Mouse (Mus musculus) embryo, embryonic 11.5 days (tissue): ENCODE measurements around the gene Dna2.

ENCODE experiments used
- DNase-seq: peaks from one replicate; pipeline ENCODE4 v3.0.0-alpha.2; 2012; ENCODE audit warnings: low read depth, low spot score

Gene Dna2

DNA sequence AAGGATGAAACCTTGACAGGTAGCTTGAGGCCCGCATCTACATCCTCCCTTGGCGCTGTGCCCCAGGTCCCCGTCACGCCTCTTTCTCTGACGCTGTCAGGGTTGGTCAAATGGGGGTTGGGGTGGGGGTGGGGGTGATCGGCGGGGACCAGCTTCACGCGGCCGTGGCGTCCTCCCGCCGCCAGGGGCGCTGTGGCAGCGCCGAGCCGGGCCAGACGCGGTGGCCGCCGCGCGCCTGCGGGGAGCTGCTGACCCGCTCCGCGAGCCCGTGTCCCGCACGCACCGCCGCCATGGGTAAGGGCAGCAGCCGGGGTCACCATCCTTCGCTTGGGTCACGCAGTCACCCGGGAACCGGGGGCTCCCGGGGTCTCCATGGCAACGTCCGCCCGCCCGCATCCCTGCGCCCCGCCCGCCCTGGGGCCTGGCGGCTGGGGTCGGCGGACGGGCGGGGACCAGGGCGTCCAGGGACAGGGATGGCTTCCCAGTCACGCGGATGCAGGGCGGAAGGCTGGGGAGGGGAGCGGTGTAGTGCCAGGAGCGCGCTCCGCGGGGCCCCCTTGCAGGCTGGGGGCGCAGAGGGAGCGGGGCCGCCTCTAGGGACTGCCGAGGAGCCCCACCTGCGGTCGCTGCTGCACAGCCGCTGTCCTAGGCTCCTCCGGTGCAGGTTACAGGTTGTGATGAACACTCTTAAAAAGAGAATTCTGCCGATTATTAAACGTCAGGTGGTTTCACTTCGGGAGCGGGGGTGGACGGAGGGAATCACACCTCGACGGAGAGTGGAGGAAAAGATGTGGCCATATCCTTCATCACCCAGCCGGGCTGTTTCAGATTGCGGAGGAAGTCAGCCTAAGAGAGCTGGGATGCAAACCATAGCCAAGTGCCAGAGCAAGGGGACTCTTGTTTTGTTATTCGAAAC, 33.5 kb downstream of the Dna2 start, which contains the start of gene Rufy2:
TSS of gene Rufy2 (plus strand) at position 185 of the 916 bp plus-strand sequence.
- peak; percentile 75 for DNase-seq

GRCm38 (mm10) chr10:62984072-62984471, 37.2 kb downstream of the Dna2 start:
- no peak for DNase-seq

- DNase-seq: no peak
These were observed 37.7 kb downstream of the Dna2 start for GRCm38 (mm10) chr10:62984495-62984894.

DNA sequence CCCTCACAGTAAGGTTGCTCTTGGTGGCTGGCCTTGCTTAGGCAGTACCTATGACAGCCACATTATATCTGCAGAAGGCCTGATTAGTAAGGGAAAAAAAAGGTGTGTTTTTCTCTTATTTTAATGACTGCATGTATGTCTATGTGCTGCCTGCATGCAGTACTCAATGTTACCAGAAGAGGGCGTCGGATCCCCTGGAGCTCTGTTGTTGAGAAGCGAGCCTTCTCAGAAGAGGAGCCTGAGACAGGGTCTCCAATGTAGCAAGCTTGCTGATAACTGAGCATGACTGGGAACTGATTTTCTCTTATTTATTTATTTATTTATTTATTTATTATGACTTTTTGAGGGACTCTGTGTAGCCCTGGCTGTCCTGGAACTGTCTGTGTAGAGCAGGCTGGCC, 40.5 kb downstream of the Dna2 start:
- peak; percentile 27 for DNase-seq

- DNase-seq: no peak
These were observed 43.8 kb downstream of the Dna2 start for GRCm38 (mm10) chr10:62990636-62991035.

- DNase-seq: no peak
These were observed 47.2 kb downstream of the Dna2 start for GRCm38 (mm10) chr10:62993991-62994390.

GRCm38 (mm10) chr10:63000584-63000983, 53.8 kb downstream of the Dna2 start:
- DNase-seq: no peak

DNA sequence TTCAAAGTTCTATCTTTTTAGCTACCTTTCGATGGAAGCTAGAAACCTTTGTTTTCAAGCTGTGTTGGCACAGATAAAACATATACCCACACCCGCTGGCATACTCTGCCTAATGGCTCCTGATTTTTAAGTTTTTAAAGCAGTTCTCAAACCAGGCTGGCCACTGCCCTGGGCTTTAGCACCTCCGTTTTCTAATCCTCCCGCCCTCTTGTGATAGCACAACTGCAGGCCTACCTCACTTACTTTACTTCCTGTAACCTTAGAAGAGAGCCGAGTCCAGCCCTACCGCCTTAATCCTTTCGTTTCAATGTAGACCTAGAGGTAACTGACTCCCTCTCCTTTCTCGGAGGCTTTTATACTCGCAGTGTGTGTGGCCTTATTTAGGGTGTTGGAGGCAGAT, 56.4 kb downstream of the Dna2 start:
- no peak for DNase-seq

- no peak for DNase-seq
These were observed 57.7 kb downstream of the Dna2 start for GRCm38 (mm10) chr10:63004556-63004955.

GRCm38 (mm10) chr10:63008193-63008592, 61.4 kb downstream of the Dna2 start:
- no peak for DNase-seq

- DNase-seq: no peak
These were observed 63.4 kb downstream of the Dna2 start for GRCm38 (mm10) chr10:63010268-63010667.

DNA sequence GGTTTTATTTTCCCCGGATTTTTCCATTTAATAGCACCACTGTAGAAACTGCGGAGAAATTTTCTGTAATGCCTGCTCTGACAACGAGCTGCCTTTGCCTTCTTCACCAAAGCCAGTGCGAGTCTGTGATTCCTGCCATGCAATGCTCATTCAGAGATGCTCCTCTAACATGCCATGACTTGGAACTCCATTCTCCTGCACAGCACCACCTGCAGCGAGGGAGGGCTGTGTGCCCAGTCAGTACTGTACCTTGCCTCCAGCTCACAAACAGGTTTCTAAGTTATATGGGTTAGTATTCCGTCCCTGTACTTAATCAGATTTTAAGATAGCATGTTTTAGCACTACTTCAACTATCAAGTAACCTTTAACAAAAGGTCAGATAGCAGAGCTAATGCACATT, 64.7 kb downstream of the Dna2 start:
- no peak for DNase-seq

DNA sequence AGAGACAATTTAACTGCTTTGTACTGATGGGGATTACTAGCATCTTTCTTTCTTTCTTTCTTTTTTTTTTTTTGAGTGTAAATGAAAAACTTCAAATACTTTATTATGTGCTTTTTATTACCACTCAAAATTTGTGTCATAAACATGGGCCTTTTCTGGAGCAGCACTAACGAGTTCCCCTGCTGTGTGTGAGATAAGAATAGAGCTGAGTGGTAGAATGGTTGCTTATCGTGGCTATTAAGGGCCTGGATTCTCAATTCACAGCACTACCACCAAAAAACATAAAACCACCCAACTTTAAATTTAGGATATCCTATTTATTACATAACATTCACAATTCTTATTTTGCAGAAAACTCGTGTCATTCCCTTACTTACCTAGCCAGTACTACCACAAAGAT, 66.7 kb downstream of the Dna2 start:
- DNase-seq: no peak

GRCm38 (mm10) chr10:63014168-63014567, 67.3 kb downstream of the Dna2 start:
- DNase-seq: no peak

DNA sequence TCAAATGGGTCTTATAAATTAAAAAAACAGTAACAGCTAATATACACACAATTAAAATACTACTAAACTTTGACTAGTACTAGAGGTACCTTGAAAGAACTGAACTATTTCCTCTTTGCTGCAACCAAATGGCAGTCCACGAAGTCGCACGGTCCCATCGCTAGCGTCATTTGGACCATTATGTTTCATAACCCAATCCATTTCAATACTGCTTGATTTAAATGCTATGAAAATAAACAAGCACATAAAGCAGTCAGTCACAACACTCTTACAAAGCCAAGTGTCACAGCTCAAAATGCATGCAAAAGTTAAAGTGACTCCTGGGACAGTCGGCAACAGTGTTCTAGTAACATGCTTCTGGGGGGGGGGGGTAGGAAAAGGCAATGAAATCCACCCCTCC, 72.5 kb downstream of the Dna2 start:
- DNase-seq: no peak

DNA sequence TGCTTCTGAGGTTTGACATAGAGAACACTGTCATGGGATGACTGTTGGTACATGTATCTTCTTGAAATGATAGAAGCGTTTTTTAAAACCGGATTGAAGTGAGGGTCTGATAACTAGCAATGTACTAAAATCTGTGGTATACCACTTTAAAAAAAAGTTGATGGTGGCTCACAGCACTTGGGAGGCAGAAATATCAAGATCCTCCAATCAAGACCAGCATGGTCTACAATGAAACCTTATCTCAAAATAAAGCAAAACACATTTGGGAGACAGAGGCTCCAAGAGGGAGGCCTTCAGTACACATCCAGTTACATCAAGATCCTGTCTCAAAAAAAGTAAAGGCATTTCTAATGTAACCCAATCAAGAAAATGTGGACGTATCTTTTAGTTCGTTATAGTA, 74.9 kb downstream of the Dna2 start:
- DNase-seq: no peak

DNA sequence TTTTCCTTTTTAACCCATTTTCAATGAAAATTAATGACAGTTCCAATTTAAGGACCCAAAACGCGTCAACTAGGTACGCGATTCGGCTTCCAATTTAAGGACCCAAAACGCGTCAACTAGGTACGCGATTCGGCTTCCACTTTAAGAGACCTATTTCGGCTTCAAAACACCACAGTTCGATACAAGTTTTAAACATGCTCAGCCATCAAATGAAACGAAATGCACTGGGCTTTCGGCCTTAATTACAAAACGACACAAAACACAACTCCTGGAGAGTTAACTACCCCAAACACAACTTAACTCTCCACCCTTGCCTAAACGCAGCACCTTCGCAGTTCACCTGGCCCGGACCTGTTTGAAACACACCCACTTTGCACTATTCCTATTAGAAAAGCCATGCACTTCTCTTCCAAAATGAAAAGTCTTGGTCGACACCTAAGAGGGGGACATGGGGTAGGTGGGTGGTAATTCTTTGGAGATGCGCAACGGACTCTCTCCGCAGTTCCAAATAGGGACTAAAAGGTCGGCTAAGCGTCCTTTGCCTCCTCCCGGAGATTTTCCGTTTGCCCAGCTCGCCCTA, 75.8 kb downstream of the Dna2 start:
- no peak for DNase-seq

- DNase-seq: no peak
These were observed 76.4 kb downstream of the Dna2 start for GRCm38 (mm10) chr10:63023121-63023748.
